Mouse (Mus musculus): ENCODE results near the gene Tprgl.

The Tprgl gene

DNA sequence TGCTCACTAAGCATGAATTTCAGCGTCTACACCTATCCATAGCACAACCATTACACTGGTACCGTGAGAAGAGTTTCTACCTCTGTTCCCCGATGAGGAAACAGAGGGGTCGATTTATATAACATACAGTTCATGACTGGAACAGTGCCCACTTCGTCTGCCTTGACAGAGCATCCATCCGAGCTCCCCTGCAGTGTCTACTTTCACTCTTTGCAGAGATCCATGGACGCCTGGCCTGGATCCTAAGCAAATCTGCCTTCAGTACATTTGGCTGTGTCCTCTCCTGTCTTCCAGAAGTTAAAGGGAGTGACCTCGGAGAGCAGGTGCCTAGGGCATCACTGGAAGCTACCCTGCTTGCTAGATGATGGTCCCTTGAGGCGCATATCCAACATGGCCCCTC is 41.3 kb downstream of the Tprgl start:
- DNase-seq (ENCODE audit: low read depth, low spot score): no peak

GRCm38 (mm10) chr4:154118782-154119181 is 41.7 kb downstream of the Tprgl start:
- no peak for DNase-seq (ENCODE audit: low read depth, low spot score)

DNA sequence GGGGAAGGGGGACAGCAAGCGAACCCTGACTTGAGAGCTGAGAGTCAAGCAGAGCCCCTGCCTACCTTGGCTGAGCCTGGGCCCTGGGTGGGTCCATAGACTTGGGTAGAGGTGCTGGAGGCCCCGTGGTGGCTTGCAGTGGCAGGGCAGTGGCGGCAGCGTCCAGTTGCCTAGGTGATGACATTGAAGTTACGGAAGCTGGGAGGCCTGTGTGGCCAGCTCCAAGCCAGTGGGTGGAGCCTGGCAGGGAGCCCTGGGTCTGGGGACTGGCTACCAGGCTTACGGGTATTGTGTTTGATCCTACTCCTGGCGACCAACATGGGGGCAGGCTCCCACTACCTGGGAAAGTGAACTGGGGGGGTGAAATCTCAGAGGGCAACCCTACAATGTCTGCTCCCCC is 44.0 kb downstream of the Tprgl start:
- DNase-seq (ENCODE audit: low read depth, low spot score): no peak

- DNase-seq (ENCODE audit: low read depth, low spot score): no peak
These were observed 50.6 kb downstream of the Tprgl start for GRCm38 (mm10) chr4:154109850-154110243.

DNA sequence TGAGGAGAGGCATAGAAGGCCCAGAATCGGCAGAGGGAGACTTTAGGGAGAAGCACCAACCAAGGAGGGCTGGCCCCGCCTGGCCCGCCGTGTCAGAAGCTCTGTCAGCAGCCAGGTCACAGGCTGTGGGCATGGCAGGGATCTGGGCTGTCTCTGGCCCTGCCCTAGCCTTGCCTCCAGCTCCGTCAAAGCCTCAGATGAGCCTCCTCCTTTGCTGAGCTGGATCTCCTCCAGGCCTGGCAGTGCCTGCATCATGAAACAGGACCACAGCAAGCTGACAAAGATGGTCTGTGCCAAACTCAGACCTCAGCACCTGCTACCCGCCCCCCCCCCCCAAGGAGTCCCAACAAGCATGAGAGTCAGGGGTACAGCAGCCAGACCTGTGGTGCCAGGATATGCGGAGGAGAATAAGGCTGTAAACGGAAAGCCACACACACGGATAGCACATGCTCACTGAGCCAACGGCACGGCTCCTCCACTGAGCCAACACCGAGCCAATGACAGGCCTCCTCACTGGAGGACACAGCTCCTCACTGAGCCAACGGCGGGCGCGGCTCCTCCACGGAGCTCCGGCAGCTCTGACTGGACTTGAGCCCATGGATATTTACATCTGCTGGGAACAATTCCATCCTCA is 51.1 kb downstream of the Tprgl start:
- DNase-seq (ENCODE audit: low read depth, low spot score): no peak

All from CD4-positive helper T cell, adult 2 months (primary cell).